Mouse (Mus musculus) ZHBTc4 (cell line): ENCODE measurements around the gene Hoxb9.
A peak's percentile ranks its signal among the peaks of the same experiment; 100 is the strongest.

ENCODE experiments used
- DNase-seq: peaks from one replicate; pipeline ENCODE4 v3.0.0-alpha.2; 2011; ENCODE audit warnings: low read depth, low spot score

Hoxb9 gene

DNA sequence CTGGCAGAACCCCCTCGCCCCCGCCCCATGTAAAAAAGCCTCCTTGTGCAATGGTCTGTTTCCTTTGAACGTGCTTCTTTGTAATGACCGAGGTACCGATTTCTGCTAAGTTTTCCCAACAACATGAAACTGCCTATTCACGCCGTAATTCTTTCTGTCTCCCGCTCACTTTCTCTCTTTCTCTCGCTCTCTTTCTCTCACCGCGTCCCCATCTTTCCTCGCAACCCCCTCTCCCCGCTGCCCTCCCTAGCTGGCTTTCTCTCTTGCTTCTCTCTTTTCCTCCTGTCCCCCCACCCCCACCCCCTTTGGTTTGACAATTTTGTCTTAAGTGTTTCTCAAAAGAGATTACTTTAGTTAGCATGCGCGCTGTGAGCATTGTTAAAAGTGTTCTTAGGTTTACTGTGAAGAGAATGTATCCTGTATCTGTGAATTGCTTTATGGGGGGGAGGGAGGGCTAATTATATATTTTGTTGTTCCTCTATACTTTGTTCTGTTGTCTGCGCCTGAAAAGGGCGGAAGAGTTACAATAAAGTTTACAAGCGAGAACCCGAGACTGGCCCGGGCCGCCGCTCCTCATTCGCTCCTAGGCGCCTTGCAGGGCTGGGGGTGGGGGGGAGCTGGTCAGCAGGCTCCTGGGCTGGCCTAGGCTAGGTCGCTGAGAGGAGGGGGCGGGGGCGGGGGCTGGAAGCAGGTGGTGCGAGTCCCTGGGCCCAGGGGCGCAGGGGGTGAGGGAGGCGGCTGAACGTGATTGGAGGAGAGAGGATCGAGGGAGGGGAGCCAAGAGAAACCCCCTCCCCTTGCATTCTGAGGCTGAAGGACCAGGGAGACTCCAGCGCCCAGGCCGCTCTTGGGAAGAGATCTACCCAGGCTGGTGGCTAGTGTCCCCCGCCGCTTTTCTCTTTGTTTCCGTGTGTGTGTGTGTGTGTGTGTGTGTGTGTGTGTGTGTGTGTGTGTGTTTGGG, 13.8 kb downstream of the Hoxb9 start:
- DNase-seq = peak; percentile 56

DNA sequence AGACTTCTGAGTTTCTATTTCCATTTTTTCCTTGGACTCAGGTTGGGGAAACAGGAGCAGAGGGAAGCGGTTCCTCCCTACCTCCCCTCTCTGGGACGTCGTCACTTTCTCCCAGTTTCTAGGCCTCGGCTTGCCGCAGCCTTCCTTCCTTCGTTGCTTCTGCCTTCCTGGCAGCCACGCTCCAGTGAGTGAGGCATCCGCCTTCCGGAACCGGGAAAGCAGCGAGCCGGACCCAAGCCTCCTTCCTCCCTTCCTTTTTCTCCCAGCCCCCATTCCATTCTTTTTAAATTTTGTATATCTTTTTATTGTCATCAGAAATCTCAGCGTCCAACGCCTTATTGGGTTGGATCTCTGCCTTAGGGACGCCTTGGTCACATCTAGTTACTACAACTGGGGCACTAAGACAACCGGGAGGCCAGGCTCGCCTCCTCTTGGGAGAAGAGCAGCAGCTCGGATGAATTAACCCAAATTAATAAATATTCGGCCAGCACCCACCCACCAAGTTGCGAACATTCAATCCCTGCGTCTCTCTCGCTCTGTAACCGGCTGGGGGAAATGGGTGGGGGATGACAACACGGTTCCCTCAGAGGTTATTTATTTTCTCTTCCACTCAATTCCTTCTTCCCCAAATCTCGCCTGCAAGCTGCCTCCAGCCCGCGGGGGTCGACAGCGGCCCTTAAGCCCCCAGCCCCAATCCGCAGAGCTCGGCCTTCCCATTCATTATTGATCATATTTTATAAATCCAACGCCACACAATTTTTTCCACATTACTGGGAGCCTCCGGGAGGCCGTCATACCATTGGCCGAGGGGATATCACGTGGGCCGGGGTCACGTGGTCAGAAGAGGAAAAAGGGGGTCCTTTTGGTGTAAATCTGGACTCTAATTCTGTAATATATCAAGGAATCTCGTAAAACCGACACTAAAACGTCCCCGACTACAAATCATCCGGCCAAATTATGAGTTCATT, 14.8 kb downstream of the Hoxb9 start, which contains the start of gene Hoxb7:
TSS of gene Hoxb7 (plus strand) at position 853 of the 968 bp plus-strand sequence.
- DNase-seq = peak; percentile 51

DNA sequence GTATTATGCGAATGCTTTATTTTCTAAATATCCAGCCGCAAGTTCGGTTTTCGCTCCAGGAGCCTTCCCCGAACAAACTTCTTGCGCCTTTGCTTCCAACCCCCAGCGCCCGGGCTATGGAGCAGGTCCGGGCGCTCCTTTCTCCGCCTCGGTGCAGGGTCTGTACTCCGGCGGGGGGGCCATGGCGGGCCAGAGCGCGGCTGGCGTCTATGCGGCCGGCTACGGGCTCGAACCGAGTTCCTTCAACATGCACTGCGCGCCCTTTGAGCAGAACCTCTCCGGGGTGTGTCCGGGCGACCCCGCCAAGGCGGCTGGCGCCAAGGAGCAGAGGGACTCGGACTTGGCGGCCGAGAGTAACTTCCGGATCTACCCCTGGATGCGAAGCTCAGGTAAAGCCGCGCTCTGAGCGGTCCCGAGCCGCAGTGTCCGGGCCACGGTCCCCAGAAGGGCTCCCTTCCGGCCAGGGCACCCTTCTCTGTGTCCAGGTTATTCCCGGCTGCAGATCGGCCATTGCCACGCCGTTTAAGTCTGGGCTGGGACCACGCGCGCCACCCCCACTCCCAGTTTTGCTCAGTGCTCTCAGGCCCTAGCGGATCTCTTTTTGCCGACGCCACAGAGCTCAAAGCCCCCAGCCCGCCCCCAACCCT, 15.6 kb downstream of the Hoxb9 start:
- peak; percentile 61 for DNase-seq

DNA sequence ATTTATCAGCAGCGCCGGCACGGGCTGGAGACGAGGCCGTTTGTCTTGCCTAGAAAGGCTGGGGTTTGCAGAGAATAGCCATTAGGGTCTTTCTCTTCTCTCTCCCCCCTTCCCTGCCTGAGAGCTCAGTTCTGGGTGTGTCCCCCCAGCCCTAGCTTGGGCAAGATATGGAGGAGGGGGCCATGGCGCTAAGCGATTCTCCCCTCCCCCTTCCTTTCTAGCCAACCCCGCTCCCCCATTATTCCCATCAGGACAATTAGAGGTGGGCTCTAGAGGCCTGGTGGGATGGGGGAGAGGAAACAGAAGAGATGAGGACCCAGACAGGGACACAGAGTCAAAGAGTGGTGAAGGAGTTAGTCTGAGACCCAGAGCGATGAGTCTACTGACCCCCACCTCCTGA, 16.2 kb downstream of the Hoxb9 start:
- no peak for DNase-seq

DNA sequence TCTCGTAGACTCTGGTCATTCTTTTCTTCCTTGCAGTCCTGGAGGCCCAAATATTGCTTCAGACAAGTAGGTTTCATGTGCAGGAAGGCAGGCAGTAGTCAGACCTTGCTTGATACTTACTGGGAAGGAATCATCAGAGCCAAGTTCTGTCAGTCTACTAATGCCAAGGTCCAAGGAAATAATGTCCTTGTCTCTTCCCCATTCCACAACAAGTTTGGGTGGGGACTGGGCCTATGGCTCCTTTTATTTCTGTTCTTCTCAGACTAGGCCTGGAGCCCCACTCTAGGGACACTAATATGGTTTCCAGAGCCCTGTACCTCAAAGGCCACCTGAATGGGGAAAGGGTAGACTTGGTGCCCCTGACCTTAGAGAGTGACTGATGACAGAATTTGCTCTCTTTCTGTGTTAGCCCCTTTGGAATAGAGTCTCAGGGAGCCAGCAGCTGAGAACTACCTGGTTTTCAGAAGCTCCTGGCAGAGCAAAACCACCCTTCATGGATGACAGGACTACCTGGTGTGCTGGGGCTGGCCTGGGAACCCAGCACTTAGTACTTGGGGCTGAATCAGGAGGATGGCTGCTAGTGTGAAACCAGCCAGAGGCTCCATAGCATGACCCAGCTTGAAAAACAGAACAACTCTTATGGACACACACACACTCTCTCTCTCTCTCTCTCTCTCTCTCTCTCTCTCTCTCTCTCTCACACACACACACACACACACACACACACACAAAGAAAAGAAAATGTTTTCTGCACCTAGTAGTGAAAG, 17.4 kb downstream of the Hoxb9 start:
- no peak for DNase-seq

DNA sequence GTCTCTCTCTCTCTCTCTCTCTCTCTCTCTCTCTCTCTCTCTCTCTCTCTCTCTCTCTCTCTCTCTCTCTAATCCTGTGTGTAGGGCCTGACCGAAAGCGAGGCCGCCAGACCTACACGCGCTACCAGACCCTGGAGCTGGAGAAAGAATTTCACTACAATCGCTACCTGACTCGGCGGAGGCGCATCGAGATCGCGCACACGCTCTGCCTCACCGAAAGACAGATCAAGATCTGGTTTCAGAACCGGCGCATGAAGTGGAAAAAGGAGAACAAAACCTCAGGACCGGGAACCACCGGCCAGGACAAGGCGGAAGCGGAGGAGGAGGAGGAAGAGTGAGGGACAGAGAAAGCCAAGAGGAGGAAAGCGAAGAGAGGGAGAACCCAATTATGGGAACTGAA, 18.0 kb downstream of the Hoxb9 start:
- DNase-seq = no peak

DNA sequence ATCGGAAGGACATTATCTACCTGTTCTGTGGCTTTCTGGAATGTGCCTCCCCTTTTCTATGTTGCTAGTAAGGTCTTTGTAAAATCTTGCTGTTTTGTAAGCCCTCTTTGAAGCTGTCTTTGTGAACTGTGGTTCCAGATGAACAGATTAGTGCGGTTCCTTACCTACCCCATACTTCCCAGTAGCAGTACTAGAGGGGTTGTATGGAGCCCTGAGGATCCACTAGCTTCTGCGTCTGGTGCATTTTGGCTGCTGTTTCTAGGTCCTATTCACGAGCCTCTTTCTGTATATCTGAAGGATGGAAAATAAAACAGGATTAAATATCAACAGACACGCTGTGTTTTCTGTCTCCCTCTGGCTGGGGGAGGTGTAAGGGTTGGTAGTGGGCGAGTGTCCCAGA, 18.6 kb downstream of the Hoxb9 start:
- no peak for DNase-seq

DNA sequence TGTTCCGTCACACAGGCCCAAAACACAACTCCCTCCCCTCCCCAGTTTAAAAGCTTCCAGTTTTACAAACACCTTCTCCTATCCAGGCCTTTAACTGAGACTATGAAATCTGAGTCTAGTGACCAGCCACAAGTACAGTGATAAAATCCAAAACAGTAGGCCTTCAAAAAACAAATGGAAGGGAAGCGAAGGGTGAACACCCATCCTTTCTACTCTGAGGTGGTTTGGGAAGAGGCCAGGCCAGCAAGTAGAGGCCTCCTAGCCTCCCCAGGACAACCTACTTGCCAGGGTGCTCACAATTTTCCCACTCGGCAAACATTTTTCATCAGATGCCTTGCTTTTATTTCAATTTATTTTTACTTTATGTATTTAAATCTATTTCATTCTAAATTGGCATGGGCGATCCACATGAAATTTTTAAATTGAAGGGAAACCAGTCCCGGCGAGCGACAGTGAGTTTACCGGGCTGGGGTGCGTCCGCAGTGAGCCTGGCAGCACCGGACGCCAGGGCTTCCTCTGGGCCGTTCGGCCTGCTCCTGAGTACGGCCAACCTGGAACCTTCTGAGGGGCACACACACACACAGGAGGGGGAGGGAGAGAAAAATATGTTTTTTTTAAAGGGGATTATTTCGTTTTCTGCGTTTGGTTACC, 19.6 kb downstream of the Hoxb9 start:
- no peak for DNase-seq

DNA sequence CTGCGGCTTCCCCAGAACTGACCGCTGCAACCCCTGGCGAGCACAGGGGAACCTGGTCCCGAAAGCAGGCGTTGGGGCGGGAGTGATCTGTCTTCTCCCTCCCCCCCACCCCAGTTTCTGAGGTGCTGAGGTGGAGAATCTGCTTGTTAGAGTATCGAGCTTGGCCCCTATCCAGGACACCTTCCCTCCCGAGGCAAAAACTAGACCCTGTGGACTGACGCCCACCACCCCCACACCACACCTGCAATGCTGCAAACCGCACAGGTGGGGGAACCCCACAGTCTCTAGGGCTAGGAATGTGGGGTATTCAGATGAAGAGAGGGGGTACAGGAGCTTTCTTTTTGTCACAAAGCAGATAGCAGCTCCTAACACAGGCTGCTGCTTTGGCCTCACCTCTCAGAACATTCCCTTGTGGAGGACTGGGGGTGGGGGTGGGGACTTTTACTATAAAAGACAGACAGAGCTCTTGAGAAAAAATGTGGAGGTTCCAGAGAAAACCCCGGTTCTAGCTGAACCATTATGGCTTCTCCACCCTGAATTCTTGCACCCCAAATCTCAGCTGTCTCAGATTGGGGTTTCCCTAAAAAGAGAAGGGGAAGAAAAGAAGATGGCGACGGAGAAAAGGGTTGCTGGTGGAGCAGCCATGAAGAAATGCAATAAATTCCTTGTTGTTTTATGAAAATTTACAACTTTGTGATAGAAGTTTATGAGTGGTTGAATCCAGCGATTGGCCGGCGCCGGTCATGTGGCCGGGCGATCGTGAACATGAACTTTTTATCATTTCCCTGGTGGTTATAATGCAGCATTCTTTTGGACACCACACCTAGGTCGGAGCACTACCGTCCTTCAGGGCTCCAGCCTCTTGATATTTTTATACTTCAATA, 20.7 kb downstream of the Hoxb9 start, which contains the start of gene Hoxb6:
TSS of gene Hoxb6 (plus strand) at position 796 of the 884 bp plus-strand sequence.
- DNase-seq = no peak

DNA sequence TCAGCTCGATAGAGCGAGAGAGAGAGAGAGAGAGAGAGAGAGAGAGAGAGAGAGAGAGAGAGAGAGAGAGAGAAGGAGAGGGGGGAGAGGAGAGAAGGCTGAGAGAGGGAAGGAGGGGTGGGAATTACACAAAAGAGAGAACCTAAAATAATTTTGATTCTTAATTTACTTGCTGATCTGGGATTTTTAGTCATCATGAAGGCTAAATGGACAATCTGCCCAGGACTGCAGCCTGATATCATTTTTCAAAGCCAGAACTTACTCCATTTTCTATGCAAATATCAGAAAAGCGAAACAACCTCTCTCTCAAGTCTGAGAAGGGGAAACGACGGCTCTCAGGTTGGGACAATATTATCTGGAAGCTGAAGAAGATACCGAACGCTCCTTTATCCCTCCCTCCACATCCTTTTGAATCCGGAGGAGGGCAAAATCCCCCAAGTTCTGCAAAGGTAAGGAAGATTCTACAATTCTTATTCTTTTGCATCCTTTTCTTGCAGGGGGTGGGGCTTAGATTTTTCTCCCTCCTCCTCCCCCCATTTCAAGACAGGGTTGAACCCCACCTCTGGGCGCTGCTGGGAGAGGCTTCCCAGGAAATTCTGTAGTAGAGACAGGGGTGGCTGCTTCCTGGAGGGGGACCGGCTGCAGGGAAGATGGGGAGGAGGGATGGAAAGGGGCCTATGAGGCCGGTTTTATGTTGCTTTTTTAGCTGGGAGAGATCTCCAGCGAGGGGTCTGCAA, 21.5 kb downstream of the Hoxb9 start:
- DNase-seq = peak; percentile 9

DNA sequence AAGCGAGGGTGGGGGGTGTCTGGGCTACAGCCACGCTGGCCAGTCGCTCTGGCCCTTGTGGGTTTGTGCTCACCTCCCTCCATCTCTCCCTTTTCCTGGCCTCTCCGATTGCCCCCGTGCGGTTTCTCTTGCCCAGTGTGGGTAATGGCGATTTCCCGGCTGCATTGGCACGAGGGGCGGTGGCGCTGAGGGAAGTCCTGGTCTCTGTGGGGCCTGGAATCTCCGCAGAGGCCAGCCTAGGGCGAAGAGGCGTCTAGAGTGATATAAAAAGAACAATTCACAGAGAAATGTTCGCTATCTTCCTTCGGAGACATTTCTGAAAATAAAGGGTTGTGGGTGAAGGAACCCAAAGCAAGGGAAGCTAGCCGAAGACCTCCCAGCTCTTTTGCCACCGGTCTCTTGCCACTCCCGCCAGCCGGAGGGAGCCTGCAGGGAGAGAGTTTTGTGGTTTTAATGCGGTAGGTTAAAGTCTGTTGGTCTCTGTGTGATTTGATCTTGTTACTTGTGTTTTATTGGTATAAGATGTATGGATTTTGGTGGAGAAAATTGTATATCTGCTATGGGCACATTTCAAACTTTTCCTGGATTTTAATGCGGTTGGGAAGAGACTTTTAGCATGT, 22.2 kb downstream of the Hoxb9 start:
- peak; percentile 9 for DNase-seq

DNA sequence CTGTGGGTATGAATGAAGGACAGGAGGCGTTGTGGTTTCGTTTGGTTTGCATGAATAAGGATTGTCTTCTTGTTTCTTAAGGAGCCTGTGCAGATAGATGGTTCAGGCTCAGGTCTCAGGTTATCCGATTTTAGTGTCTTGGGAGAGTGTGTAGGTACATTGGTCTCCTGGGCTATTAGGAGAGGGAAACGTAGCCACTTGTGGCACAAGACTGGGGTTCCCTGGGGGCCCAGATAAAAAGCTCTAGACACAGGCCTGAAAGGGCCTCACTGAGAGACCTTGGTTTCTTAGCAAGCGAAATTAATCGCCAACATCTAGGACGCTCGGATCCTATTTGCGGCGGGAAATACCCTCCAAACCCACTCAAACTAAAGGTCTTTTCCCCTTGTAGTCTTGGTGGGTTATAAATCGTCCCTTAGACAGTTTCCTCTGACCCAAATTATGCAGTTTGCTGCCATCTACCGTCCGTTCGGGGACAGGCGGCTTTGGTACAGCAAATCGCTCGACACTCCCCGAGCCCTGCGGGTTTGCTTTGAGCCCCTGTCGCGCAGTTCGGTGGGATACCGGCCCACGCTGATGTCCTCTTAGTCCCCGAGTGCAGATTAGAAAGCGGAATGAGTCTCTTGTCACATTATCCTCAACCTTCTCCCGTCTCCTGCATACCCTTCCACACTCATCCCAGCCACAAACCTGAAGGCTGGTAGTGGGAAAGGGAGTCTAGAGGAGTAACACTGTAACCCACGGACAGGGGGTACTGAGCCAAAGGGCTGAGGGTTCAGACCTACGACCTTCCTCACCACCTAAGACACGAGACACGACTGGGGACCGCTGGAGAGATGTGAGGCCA, 23.2 kb downstream of the Hoxb9 start:
- DNase-seq = peak; percentile 92

DNA sequence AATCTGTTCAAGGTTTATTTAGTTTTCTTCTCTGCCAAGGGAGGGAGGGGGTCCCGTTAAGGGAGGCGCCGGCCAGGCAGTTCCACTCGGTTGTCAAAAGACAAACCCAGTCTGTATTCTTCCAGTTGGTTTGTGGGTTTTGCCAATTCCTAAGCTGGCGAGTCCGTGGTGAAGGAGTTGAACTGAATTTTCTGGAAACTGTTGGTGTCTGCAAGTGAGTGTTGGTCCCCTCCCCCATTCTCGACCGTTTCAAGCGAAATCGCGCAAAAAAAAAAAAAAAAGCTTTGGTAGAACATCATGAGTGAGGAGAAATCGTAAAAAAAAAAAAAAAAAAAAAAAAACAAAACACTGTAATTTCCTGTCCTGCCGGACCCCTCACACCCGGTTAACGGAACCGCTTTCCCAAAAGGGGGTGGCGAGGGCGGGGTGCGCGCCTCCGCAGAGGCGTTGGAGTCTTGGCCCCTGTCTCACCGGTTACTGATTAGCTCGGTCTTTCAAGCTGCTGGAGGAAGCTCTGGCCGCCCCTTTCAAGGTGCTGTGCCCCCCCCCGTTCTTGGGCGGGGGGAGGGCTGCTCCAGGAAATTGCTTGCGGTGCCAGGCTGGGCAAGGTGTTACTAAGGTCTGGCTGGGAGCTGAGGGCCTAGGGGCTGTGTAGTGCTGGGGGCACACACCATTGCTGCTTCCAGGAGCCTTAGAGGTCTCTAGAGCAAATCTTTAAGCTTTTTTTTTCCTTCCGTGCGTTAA, 24.0 kb downstream of the Hoxb9 start:
- no peak for DNase-seq

DNA sequence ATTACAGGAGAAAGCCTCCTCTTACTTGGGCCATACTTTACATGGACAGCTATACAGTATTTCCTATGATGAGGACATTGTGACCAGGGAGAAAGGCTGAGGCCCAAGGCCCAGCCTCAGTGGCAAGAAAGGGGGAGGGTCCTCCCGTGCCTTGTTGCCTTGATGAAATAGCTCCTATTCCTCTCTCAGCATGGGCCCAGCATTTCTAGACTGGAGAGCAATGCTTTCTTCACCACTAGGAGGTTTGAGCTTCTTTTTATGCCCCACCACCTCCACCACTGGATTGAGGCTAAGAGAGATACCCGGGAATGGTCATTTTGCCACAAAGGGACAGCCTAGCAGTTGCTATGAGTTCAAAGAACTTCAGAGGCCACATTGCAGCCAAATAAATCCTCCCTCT, 25.7 kb downstream of the Hoxb9 start:
- no peak for DNase-seq

DNA sequence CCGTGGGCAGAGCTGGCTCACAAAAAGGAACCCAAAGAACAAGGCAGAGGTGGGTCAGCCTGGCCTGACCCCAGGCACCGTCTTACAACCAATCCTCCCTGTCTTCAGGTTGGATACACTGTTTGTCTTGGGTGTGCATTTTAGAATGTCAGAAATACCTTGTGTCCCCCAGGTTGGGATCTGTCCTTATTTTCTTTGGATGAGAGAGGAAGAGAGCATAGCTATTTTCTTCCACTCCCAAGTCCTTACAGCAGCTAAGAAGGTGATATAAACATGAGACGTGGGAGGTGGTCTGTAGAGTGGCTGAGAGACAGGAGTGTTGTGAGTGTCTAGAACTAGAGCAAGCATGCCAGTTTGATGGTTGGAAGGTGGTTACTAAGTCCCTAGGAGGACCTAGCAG, 26.2 kb downstream of the Hoxb9 start:
- no peak for DNase-seq

DNA sequence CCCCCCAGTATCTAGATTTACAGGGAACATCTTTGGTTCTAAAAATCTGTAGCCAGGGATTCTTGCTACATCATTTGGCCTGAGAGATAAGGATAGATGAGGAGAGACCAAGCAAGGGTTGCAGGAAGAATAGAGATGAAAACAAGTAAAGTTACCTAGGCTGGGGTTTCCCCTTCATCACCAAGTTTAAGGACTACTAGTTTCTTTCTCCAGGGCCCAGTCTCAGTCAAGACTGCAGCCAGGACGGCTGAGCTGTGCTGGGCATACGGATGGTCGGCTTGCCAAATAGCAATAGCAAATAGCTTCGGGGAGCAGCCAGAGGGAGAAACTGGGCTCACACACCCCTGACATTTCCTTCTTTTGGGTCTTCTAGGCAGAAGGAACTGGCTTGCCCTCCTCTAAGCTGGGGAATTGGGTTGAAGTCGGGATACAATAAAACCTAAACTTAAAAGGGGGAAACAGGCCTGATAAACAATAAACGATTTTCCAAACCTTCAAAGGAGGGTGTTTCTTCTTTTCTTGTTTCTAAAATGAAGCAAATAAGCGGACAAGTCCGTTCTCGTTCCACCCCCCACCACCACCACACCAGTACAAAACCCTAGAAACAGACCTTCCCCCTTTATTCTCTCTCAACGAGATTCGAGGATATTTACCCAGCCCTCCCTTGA, 26.8 kb downstream of the Hoxb9 start:
- no peak for DNase-seq
